Mouse (Mus musculus) macrophage (primary cell): Measurements from ENCODE around the gene Frmpd2. TPM values are rescaled to one million over a fixed set of nuclear protein-coding genes. Genes with fewer than 3 reads are reported as not detected.

Source experiments
- H3K27ac ChIP-seq: fragments of 350-480 bp; formaldehyde crosslinking; 2 replicates; pipeline ENCODE4 v1.9.0; 2021
- H3K36me3 ChIP-seq: fragments of 350-480 bp; formaldehyde crosslinking; 2 replicates; pipeline ENCODE4 v1.9.0; 2021; ENCODE audit errors: inconsistent target
- H3K4me3 ChIP-seq: fragments of 350-480 bp; formaldehyde crosslinking; 2 replicates; pipeline ENCODE4 v1.9.0; 2021; ENCODE audit errors: inconsistent target
- H3K79me2 ChIP-seq: fragments of 350-480 bp; formaldehyde crosslinking; 2 replicates; pipeline ENCODE4 v1.9.0; 2021; ENCODE audit errors: inconsistent target
- WGBS: methylation state at CpG from one replicate; pipeline ENCODE4 v1.1.7; 2026; ENCODE audit warnings: inconsistent platforms; ENCODE audit not compliant: missing documents; 5-methylcytosine and 5-hydroxymethylcytosine counted together
- polyA plus RNA-seq: library from polyadenylated mRNA; stranded (reverse); fragments of 250-400 nt; gene quantifications from 3 replicates; pipeline ENCODE4 v1.2.4, GENCODE M21; 2018; ENCODE audit warnings: inconsistent platforms

Gene Frmpd2
- polyA plus RNA-seq, 1 experiment from 2014 or later, result not detected

DNA sequence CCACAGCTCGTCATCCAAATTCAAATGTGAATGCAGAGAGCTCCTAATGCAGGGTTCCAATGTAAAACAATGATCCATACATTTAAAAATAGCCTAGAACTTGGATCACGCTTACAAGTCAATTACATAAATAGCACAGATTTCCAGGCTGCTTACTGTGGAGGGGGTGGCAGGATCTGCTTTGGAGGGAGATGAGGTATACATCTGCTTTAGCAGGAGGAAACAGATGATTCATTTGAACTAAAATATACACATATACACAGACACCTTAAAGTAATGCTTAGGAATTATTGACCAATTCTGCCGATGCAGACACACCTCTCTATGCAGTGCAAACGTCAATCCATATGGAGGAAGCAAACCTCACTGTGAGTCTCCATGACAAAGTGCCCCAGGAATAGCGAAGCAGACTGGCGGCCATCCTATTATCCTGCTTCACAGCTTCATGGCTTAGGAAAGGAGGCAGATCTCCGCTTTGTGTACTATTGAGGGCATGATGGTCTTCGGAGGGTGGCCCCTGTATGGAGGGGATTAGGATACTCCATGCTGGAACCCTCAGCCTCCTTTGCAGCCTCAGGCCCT is 59.9 kb downstream of the Frmpd2 start:
- Histone ChIP-seq H3K4me3 (no peak overlapping the region), H3K79me2 (no peaks in the 10 kb centered on the region)
- 91% methylated on average over 6 of the region's 8 CpGs for WGBS

DNA sequence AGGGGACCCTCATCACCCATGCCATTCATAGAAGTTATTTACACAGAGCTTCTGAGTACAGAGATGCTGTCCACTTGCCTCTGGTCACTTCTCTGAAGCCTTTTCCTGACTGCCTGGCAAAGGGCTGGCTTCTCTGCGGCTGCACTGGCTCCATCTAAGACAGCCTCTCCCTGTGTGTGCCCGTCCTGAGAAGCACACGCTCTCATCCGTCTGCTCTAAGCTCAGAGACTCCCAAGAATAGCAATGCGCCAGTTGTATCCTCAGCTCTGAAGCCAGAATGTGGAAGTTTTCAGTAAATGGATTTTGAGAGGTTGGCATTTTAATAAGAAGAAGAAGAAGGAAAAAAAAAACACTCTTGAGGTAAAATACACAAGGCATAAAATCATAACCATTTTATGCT is 61.3 kb downstream of the Frmpd2 start:
- Histone ChIP-seq H3K36me3 (no peaks in the 10 kb centered on the region), H3K79me2 (no peaks in the 10 kb centered on the region), H3K27ac (no peak overlapping the region), H3K4me3 (no peak overlapping the region)
- 93% methylated on average over 5 of the region's 5 CpGs for WGBS

More for the DNA sequence above, 59.9 kb downstream of the Frmpd2 start:
- Histone ChIP-seq H3K36me3 (no peaks in the 10 kb centered on the region), H3K27ac (no peak overlapping the region)

DNA sequence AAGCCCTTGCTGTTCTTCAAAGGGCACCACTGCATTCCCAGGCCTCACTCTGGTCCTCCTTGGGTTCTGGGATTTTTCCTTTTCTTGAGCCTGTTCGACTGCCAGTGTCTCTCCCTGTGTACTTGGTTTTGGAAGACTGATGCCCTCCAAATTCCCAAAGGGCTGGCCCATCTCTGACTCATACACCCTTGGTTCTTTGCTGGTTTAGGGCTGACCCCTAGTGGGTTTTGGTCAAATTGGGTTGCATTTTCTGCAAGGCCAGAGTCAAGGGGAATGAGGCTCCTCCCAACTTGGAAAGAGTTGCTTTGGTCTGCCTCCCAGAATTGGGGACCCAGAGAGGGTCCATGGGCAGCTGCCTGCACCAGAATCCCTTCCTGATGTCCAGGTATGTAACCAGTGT is 62.0 kb downstream of the Frmpd2 start:
- no peak overlapping the region for H3K27ac ChIP-seq
- H3K4me3 ChIP-seq, result no peak overlapping the region
- no peaks in the 10 kb centered on the region for H3K79me2 ChIP-seq
- no peaks in the 10 kb centered on the region for H3K36me3 ChIP-seq
- 76% methylated on average over 1 of the region's 1 CpGs for WGBS

DNA sequence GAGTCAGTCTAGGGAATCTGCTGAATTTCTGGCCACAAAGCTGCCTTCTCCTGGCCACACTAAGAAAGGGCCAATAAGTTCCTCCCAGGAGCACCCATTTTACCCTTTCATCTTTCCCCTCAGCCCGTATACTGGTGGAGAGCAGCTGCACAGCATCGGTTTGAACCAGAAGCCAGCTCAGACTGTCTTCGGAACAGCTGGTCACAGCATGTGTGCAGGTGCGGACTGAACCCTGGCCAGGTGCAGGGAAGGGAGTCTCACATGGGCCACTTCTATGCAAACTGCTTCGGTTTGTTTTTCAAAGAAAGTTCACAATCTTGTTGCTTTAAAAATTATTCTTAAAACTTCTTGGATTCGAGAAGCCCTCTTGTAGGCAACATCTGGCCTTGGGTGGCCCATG is 63.8 kb downstream of the Frmpd2 start:
- no peaks in the 10 kb centered on the region for H3K36me3 ChIP-seq
- H3K79me2 ChIP-seq, result no peaks in the 10 kb centered on the region
- WGBS, result 89% methylated on average over 6 of the region's 6 CpGs
- H3K4me3 ChIP-seq, result no peak overlapping the region
- H3K27ac ChIP-seq, result no peak overlapping the region

DNA sequence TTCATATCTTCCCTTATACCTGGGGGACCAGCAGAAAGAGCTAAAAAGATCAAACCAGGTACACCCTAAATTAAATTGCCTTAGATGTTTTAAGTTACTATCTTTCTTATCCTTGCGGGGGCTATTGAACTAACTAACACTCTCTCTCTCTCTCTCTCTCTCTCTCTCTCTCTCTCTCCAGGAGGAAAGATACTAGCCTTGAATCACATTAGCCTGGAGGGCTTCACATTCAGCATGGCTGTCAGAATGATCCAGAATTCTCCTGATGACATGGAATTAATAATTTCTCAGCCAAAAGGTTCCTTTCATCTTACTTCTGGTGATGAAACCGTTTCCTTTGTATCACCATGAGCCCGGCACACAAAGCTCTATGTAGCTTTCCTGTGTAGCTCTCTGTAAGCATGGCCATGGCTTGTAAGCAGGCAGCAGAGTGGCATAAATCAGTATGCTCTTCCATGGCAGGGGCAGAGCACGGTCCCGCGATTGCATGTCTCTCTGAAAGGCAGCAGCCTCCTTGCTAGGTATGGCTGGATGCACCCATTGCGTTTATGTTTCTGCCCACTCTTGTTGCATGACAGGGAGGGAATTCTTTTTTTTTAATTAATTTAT is 68.2 kb downstream of the Frmpd2 start:
- no peaks in the 10 kb centered on the region for H3K36me3 ChIP-seq
- no peak overlapping the region for H3K4me3 ChIP-seq
- 86% methylated on average over 7 of the region's 7 CpGs for WGBS
- no peak overlapping the region for H3K27ac ChIP-seq
- no peaks in the 10 kb centered on the region for H3K79me2 ChIP-seq

DNA sequence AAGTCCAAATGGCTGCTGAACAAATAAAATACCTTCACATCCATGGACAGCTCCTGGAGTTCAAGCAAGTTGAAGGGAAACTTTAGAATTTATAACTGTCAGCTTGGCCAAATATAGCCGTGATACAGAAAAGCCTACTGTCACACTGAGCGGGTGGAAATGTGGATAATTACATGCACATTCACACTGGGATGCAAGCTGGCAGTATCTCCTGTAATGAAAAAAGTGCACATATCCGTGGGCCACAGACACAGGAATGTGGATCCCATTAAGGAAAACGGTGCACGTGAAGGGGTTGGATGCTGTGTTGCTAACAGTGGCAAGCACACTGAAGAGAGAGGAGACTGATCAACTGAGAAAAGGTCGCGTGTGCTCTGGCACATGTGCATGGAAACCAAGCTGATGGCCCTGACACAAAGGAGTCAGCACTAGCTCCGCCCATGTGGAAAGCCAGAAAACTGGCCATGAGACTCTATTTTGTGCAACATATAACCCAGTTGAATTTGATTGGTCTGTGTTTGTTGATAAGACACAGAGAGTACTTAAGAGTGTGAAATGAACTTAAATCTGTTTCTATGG is 74.2 kb downstream of the Frmpd2 start:
- Histone ChIP-seq H3K27ac (no peak overlapping the region), H3K36me3 (no peaks in the 10 kb centered on the region), H3K79me2 (no peaks in the 10 kb centered on the region), H3K4me3 (no peak overlapping the region)
- 94% methylated on average over 8 of the region's 8 CpGs for WGBS

DNA sequence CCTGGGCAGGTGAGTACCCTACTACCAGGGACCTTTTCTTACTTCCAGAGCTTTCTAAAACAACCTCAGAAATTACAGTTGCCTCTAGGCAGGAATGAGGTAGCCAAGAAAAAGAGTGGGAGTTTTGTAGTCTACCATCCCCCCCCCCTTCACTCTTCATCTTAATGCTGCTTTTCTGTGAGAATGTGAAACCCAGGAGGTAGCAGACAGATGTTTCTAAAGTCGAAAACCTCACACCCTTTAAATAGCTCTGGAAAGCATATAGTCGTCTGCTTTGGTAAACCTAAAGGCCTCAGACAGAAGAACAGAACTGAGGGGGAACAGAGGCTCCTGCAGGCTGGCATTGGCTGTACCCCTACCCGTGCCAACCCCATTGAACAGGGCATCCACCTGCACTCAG is 77.2 kb downstream of the Frmpd2 start:
- no peak overlapping the region for H3K4me3 ChIP-seq
- whole genome bisulfite sequencing, result 81% methylated on average over 3 of the region's 3 CpGs

DNA sequence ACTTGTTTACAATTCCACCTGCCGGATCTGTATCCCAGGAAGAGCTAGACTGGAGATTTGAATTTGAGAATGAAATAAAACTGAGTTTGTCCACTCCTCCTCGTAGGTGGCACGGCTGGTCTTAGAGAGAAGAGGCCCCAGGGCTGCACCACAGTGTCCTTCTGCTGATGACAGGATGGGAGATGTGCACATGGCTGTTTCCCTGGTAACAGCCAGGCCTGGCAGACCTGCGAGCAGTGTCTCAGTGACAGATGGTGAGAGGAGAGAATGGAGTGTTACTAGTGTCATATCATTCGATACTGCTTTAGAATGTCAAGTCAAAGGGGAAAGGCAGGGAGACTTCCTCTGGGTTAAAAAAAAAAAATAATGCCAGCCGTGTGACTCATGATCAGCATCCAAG is 78.4 kb downstream of the Frmpd2 start:
- Histone ChIP-seq H3K4me3 (no peak overlapping the region), H3K79me2 (no peaks in the 10 kb centered on the region), H3K27ac (no peak overlapping the region), H3K36me3 (no peaks in the 10 kb centered on the region)
- WGBS, result 82% methylated on average over 6 of the region's 6 CpGs

More for the DNA sequence above, 77.2 kb downstream of the Frmpd2 start:
- H3K36me3 ChIP-seq, result no peaks in the 10 kb centered on the region
- H3K27ac ChIP-seq, result no peak overlapping the region
- H3K79me2 ChIP-seq, result no peaks in the 10 kb centered on the region

DNA sequence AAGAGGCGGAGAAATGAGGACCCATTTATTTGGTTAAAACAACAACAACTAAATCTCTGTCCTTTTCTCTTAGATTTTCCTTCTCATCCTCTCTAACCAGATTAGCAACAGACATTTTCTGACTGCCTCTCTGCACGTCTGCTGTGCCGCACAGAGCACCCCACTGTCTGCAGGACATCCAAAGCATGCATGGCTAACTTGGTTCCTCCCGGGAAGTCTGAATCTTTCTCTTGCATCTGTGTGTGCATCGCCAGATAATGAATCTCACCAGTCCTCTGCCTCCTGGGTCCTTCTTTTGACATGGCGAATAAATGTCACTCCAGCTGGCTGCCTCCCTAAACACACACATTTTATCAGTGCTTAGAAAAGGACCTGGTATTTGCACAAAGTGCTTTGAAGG is 99.2 kb downstream of the Frmpd2 start:
- Histone ChIP-seq H3K36me3 (no peaks in the 10 kb centered on the region), H3K79me2 (no peaks in the 10 kb centered on the region), H3K4me3 (no peak overlapping the region), H3K27ac (no peak overlapping the region)
- 81% methylated on average over 6 of the region's 6 CpGs for WGBS

DNA sequence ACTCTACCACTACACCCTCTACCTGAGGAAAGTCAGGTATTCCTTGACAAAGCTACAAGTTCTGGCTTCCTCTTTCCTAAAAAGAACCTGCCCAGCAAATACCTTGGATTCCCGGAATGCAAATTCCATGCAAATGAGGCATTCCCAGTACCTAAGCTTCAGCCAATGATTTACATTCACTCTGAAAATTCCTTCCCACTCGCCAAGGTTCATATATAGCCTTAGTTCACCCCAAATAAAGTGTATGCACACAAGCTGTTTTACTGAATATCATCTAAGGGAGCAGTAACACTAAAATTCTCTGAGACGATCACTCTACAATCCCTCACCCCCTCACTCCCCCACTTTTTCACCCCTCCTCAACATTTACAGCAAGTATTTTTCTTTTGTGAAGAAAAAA is 102.1 kb downstream of the Frmpd2 start:
- Histone ChIP-seq H3K4me3 (no peak overlapping the region), H3K27ac (no peak overlapping the region), H3K79me2 (no peaks in the 10 kb centered on the region), H3K36me3 (no peaks in the 10 kb centered on the region)
- 84% methylated on average over 3 of the region's 3 CpGs for WGBS

DNA sequence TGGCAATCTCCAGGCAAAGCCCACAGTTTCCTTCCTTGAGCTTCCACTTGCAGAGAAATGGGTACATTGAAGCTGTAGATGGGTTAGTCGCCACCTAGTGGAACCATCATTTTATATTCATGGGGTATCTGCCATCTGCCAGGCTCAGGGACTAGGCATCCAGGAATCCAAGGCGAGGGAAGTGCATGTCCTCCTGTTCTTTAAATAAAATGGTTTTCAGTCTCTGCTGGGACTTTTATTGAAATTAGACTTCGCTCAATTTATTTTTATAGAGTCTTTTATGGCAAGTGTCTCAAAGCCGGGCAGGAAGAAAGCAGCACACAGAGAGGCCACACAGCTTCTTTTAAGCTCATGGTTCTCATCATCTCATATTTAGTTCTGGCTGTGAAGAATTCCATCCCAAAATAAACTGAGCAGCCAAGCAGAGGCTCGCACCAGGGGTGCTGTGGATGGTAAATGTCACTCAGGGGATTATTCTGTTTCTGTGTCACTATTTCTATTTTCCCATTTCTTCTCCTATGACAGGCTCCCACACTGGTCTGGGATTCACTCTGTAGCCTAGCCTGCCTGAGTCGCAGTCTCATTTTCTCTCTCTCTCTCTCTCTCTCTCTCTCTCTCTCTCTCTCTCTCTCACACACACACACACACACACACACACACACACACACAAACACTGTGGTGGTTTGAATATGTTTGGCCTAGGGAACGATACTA is 108.4 kb downstream of the Frmpd2 start:
- Histone ChIP-seq H3K79me2 (no peaks in the 10 kb centered on the region), H3K4me3 (no peak overlapping the region), H3K36me3 (no peaks in the 10 kb centered on the region), H3K27ac (no peak overlapping the region)
- 86% methylated on average over 7 of the region's 7 CpGs for WGBS

DNA sequence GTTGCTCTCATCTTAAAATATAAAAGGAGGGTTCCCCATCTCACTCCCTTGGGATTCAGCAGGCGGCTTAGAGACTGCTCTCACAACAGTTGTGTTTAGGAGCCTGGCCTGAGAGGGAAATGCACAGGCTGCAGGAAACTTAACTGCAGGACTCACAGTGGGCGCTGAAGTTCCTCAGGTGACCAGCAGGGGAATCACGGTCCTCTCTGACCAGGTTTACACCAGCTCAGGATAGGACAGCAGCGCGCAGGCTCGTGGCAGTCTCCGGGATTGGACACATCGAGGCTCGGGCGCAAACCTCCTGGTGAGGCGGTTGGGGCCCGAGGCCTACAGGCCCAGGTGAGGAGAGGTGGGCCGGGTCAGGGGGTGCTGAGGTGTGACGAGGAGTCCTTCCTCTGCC is 117.5 kb downstream of the Frmpd2 start, which contains the start of gene Ptpn20:
Gene Ptpn20 (plus strand): TSS at position 257 of the 400 bp plus-strand sequence.
- Histone ChIP-seq H3K79me2 (no peaks in the 10 kb centered on the region), H3K4me3 (no peak within 1 kb of the TSS), H3K36me3 (no peaks in the 10 kb centered on the region), H3K27ac (no peak within 1 kb of the TSS)
- 73% methylated on average over 9 of the region's 14 CpGs for WGBS

DNA sequence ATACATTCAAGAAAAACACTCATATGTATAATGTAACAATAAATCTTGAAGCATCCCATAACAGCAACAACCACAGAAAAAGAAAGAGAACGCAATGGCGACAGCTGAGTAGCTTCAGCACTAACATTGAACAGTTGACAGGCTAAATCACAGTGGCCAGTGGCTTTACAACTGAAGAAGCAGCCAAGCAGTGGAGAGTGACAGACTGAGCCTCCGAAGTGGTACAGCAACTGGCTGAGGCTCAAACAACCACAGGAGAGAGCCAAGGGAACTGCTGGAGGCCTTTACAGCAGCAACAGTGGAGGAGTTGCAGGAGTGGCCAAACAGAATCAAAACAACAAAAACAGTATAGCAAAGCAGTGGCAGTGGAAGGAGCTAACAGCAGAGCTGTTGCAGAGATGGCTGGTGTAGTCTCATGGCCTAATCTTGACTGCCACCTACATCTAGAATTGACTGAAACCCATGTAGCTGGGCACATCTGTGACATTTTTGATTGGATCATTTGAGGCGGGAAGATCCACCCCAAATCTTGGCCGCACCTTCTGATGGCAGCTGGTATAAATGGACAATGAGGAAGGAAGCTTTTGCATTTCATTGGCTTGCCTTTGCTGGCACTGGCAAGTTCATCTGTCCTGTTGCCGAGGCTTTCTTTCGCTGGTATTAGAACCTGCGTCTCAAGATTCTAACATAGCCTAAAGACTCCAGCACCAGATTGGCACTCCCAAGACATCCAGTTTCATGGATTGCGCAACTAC is 127.1 kb downstream of the Frmpd2 start:
- Histone ChIP-seq H3K79me2 (no peaks in the 10 kb centered on the region), H3K36me3 (no peaks in the 10 kb centered on the region), H3K4me3 (no peak overlapping the region), H3K27ac (no peak overlapping the region)
- 95% methylated on average over 8 of the region's 9 CpGs for WGBS

DNA sequence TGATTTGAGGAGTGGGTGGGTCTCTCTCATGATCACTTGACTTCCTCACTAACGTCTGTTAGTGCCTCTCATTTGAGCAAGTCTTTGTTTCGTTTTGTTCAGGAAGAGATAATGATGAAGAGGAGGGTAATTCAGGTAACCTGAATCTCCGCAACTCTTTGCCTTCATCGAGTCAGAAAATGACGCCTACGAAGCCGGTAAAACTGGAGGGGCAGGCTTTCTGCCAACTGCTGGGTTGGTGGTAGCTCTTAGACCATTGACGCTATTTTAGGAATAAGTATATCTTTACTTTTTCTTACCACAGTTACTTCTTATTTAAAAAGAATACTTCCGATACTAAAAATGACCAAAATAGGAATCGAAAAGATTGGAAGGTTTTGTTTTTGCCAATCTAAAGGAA is 135.9 kb downstream of the Frmpd2 start:
- Histone ChIP-seq H3K4me3 (no peak overlapping the region), H3K79me2 (no peaks in the 10 kb centered on the region), H3K36me3 (no peaks in the 10 kb centered on the region), H3K27ac (no peak overlapping the region)
- WGBS, result 84% methylated on average over 10 of the region's 10 CpGs
